Mouse (Mus musculus) forelimb bud, embryonic 11.5 days (tissue): Measurements from ENCODE around the gene Camk2n2.

Source experiments
- DNase-seq: peaks from one replicate; pipeline ENCODE4 v3.0.0-alpha.2; 2012; ENCODE audit warnings: low read depth, low spot score

The Camk2n2 gene

GRCm38 (mm10) chr16:20611357-20612227, 9.5 kb downstream of the Camk2n2 start, which contains the start of the genes Eef1akmt4, Gm49333 and Alg3:
TSS of gene Eef1akmt4 (plus strand) at chr16:20611593.
TSS of gene Gm49333 (plus strand) at chr16:20611610.
TSS of gene Alg3 (minus strand) at chr16:20611735.
- peak; percentile 90 for DNase-seq

- DNase-seq = peak; percentile 86
Observed at GRCm38 (mm10) chr16:20610501-20611356, 10.4 kb downstream of the Camk2n2 start.

- no peak for DNase-seq
Observed at GRCm38 (mm10) chr16:20604705-20605104, 16.4 kb downstream of the Camk2n2 start.

GRCm38 (mm10) chr16:20600511-20600910, 20.6 kb downstream of the Camk2n2 start:
- DNase-seq = no peak

GRCm38 (mm10) chr16:20596687-20597441, 24.2 kb downstream of the Camk2n2 start:
- no peak for DNase-seq

- DNase-seq = no peak
Observed at GRCm38 (mm10) chr16:20595737-20596136, 25.4 kb downstream of the Camk2n2 start.

- DNase-seq = no peak
Observed at GRCm38 (mm10) chr16:20595060-20595673, 25.9 kb downstream of the Camk2n2 start.

GRCm38 (mm10) chr16:20591076-20591705, 29.9 kb downstream of the Camk2n2 start:
- no peak for DNase-seq

GRCm38 (mm10) chr16:20590680-20591038, 30.4 kb downstream of the Camk2n2 start:
- DNase-seq = no peak

GRCm38 (mm10) chr16:20589939-20590679, 31.0 kb downstream of the Camk2n2 start:
- DNase-seq = no peak

- DNase-seq = no peak
Observed at GRCm38 (mm10) chr16:20589366-20589938, 31.6 kb downstream of the Camk2n2 start, which contains the start of gene Vwa5b2. TSS of gene Vwa5b2 (plus strand) at chr16:20589471.
